Mouse (Mus musculus): ENCODE measurements at regions not wholly inside any gene's neighbourhood (a gene's known extent, or its start where the extent isn't known, plus 50 kb on each side); places are given as distances from the start of the nearest gene placed in this dataset.

GRCm38 (mm10) chr8:90657641-90658051, 159.5 kb downstream of the Gm19935 start:
- Histone ChIP-seq H3K27me3 (ENCODE audit: control insufficient read depth, insufficient read depth, low read length) (no peaks in the 10 kb centered on the region), H3K9me3 (replicated peaks; ENCODE audit: control insufficient read depth, low read length) (peaks cover 4% of the 10 kb centered on the region), H3K36me3 (ENCODE audit: control insufficient read depth, insufficient read depth, low read length) (no peaks in the 10 kb centered on the region), H3K4me1 (ENCODE audit: control insufficient read depth, insufficient read depth, low read length) (no peaks in the 10 kb centered on the region), H3K4me3 (ENCODE audit: low read depth, low read length) (no peak overlapping the region), H3K4me2 (no peak overlapping the region), H3K9ac (ENCODE audit: low read depth, low read length) (no peak overlapping the region), H3K27ac (ENCODE audit: low read depth, low read length) (no peak overlapping the region)
- WGBS (ENCODE audit: insufficient replicate concordance) = 39% methylated on average over 7 of the region's 7 CpGs
- no peak for ATAC-seq (replicated peaks; ENCODE audit: insufficient number of reproducible peaks, low FRiP score, low TSS enrichment)

- no peak overlapping the region for H3K27ac ChIP-seq (ENCODE audit: low read depth, low read length)
- 84% methylated on average over 5 of the region's 5 CpGs for WGBS (ENCODE audit: insufficient replicate concordance)
Measured at GRCm38 (mm10) chr8:90657116-90657515, 160.1 kb downstream of the Gm19935 start.

GRCm38 (mm10) chr8:90656436-90657090, 160.6 kb downstream of the Gm19935 start:
- 79% methylated on average over 5 of the region's 5 CpGs for WGBS (ENCODE audit: insufficient replicate concordance)
- no peak overlapping the region for H3K27ac ChIP-seq (ENCODE audit: low read depth, low read length)
- H3K4me2 ChIP-seq = no peak overlapping the region
- no peak for ATAC-seq (replicated peaks; ENCODE audit: insufficient number of reproducible peaks, low FRiP score, low TSS enrichment)
- no peaks in the 10 kb centered on the region for H3K9me3 ChIP-seq (replicated peaks; ENCODE audit: control insufficient read depth, low read length)
- H3K27me3 ChIP-seq (ENCODE audit: control insufficient read depth, insufficient read depth, low read length) = no peaks in the 10 kb centered on the region
- no peak overlapping the region for H3K4me3 ChIP-seq (ENCODE audit: low read depth, low read length)
- no peaks in the 10 kb centered on the region for H3K36me3 ChIP-seq (ENCODE audit: control insufficient read depth, insufficient read depth, low read length)
- no peak overlapping the region for H3K9ac ChIP-seq (ENCODE audit: low read depth, low read length)
- no peaks in the 10 kb centered on the region for H3K4me1 ChIP-seq (ENCODE audit: control insufficient read depth, insufficient read depth, low read length)

More at GRCm38 (mm10) chr8:90657116-90657515, 160.1 kb downstream of the Gm19935 start:
- H3K36me3 ChIP-seq (ENCODE audit: control insufficient read depth, insufficient read depth, low read length) = no peaks in the 10 kb centered on the region
- H3K4me1 ChIP-seq (ENCODE audit: control insufficient read depth, insufficient read depth, low read length) = no peaks in the 10 kb centered on the region
- ATAC-seq (replicated peaks; ENCODE audit: insufficient number of reproducible peaks, low FRiP score, low TSS enrichment) = no peak
- no peak overlapping the region for H3K9ac ChIP-seq (ENCODE audit: low read depth, low read length)
- H3K9me3 ChIP-seq (replicated peaks; ENCODE audit: control insufficient read depth, low read length) = peaks cover 2% of the 10 kb centered on the region
- H3K4me2 ChIP-seq = no peak overlapping the region
- no peaks in the 10 kb centered on the region for H3K27me3 ChIP-seq (ENCODE audit: control insufficient read depth, insufficient read depth, low read length)
- H3K4me3 ChIP-seq (ENCODE audit: low read depth, low read length) = no peak overlapping the region

- no peaks in the 10 kb centered on the region for H3K9me3 ChIP-seq (replicated peaks; ENCODE audit: control insufficient read depth, low read length)
- WGBS (ENCODE audit: insufficient replicate concordance) = 71% methylated on average over 2 of the region's 2 CpGs
- H3K27me3 ChIP-seq (ENCODE audit: control insufficient read depth, insufficient read depth, low read length) = no peaks in the 10 kb centered on the region
- H3K4me3 ChIP-seq (ENCODE audit: low read depth, low read length) = no peak overlapping the region
- no peak overlapping the region for H3K9ac ChIP-seq (ENCODE audit: low read depth, low read length)
- ATAC-seq (replicated peaks; ENCODE audit: insufficient number of reproducible peaks, low FRiP score, low TSS enrichment) = no peak
- no peaks in the 10 kb centered on the region for H3K36me3 ChIP-seq (ENCODE audit: control insufficient read depth, insufficient read depth, low read length)
- H3K4me2 ChIP-seq = no peak overlapping the region
- H3K27ac ChIP-seq (ENCODE audit: low read depth, low read length) = no peak overlapping the region
- H3K4me1 ChIP-seq (ENCODE audit: control insufficient read depth, insufficient read depth, low read length) = no peaks in the 10 kb centered on the region
Measured at GRCm38 (mm10) chr8:90654786-90655185, 162.4 kb downstream of the Gm19935 start.

GRCm38 (mm10) chr8:90642392-90642791, 174.8 kb downstream of the Gm19935 start:
- H3K4me2 ChIP-seq = no peak overlapping the region
- ATAC-seq (replicated peaks; ENCODE audit: insufficient number of reproducible peaks, low FRiP score, low TSS enrichment) = no peak
- H3K9ac ChIP-seq (ENCODE audit: low read depth, low read length) = no peak overlapping the region
- H3K4me3 ChIP-seq (ENCODE audit: low read depth, low read length) = no peak overlapping the region
- WGBS (ENCODE audit: insufficient replicate concordance) = 52% methylated on average over 6 of the region's 6 CpGs
- no peaks in the 10 kb centered on the region for H3K27me3 ChIP-seq (ENCODE audit: control insufficient read depth, insufficient read depth, low read length)
- no peaks in the 10 kb centered on the region for H3K36me3 ChIP-seq (ENCODE audit: control insufficient read depth, insufficient read depth, low read length)
- H3K27ac ChIP-seq (ENCODE audit: low read depth, low read length) = no peak overlapping the region
- 0 out of 2 replicates have a peak, but pooled peaks cover 2% of the 10 kb centered on the region for H3K9me3 ChIP-seq (replicated peaks; ENCODE audit: control insufficient read depth, low read length)
- H3K4me1 ChIP-seq (ENCODE audit: control insufficient read depth, insufficient read depth, low read length) = no peaks in the 10 kb centered on the region

GRCm38 (mm10) chr8:90636770-90637169, 180.4 kb downstream of the Gm19935 start:
- no peak overlapping the region for H3K9ac ChIP-seq (ENCODE audit: low read depth, low read length)
- no peaks in the 10 kb centered on the region for H3K4me1 ChIP-seq (ENCODE audit: control insufficient read depth, insufficient read depth, low read length)
- H3K9me3 ChIP-seq (replicated peaks; ENCODE audit: control insufficient read depth, low read length) = no peaks in the 10 kb centered on the region
- 80% methylated on average over 7 of the region's 7 CpGs for WGBS (ENCODE audit: insufficient replicate concordance)
- no peak overlapping the region for H3K27ac ChIP-seq (ENCODE audit: low read depth, low read length)
- no peaks in the 10 kb centered on the region for H3K36me3 ChIP-seq (ENCODE audit: control insufficient read depth, insufficient read depth, low read length)
- no peak overlapping the region for H3K4me2 ChIP-seq
- no peak for ATAC-seq (replicated peaks; ENCODE audit: insufficient number of reproducible peaks, low FRiP score, low TSS enrichment)
- no peak overlapping the region for H3K4me3 ChIP-seq (ENCODE audit: low read depth, low read length)
- H3K27me3 ChIP-seq (ENCODE audit: control insufficient read depth, insufficient read depth, low read length) = no peaks in the 10 kb centered on the region

- Histone ChIP-seq H3K27ac (ENCODE audit: low read depth, low read length) (no peak overlapping the region), H3K4me3 (ENCODE audit: low read depth, low read length) (no peak overlapping the region), H3K27me3 (ENCODE audit: control insufficient read depth, insufficient read depth, low read length) (no peaks in the 10 kb centered on the region), H3K4me2 (no peak overlapping the region), H3K9me3 (replicated peaks; ENCODE audit: control insufficient read depth, low read length) (no peaks in the 10 kb centered on the region), H3K4me1 (ENCODE audit: control insufficient read depth, insufficient read depth, low read length) (no peaks in the 10 kb centered on the region), H3K9ac (ENCODE audit: low read depth, low read length) (no peak overlapping the region), H3K36me3 (ENCODE audit: control insufficient read depth, insufficient read depth, low read length) (no peaks in the 10 kb centered on the region)
- ATAC-seq (replicated peaks; ENCODE audit: insufficient number of reproducible peaks, low FRiP score, low TSS enrichment) = no peak
- 59% methylated on average over 7 of the region's 7 CpGs for WGBS (ENCODE audit: insufficient replicate concordance)
Measured at GRCm38 (mm10) chr8:90635766-90636492, 181.3 kb downstream of the Gm19935 start.

- Histone ChIP-seq H3K27ac (ENCODE audit: low read depth, low read length) (no peak overlapping the region), H3K4me2 (no peak overlapping the region), H3K4me3 (ENCODE audit: low read depth, low read length) (no peak overlapping the region), H3K36me3 (ENCODE audit: control insufficient read depth, insufficient read depth, low read length) (no peaks in the 10 kb centered on the region), H3K9ac (ENCODE audit: low read depth, low read length) (no peak overlapping the region), H3K9me3 (replicated peaks; ENCODE audit: control insufficient read depth, low read length) (no peaks in the 10 kb centered on the region), H3K4me1 (ENCODE audit: control insufficient read depth, insufficient read depth, low read length) (no peaks in the 10 kb centered on the region), H3K27me3 (ENCODE audit: control insufficient read depth, insufficient read depth, low read length) (no peaks in the 10 kb centered on the region)
- 64% methylated on average over 1 of the region's 1 CpGs for WGBS (ENCODE audit: insufficient replicate concordance)
- ATAC-seq (replicated peaks; ENCODE audit: insufficient number of reproducible peaks, low FRiP score, low TSS enrichment) = no peak
Measured at GRCm38 (mm10) chr8:90630796-90631195, 186.4 kb downstream of the Gm19935 start.

- WGBS (ENCODE audit: insufficient replicate concordance) = 60% methylated on average over 3 of the region's 3 CpGs
Measured at GRCm38 (mm10) chr8:90608410-90608809, 208.8 kb downstream of the Gm19935 start.

More at GRCm38 (mm10) chr8:90608410-90608809, 208.8 kb downstream of the Gm19935 start:
- H3K4me3 ChIP-seq (ENCODE audit: low read depth, low read length) = no peak overlapping the region
- no peaks in the 10 kb centered on the region for H3K36me3 ChIP-seq (ENCODE audit: control insufficient read depth, insufficient read depth, low read length)
- H3K27ac ChIP-seq (ENCODE audit: low read depth, low read length) = no peak overlapping the region
- no peak for ATAC-seq (replicated peaks; ENCODE audit: insufficient number of reproducible peaks, low FRiP score, low TSS enrichment)
- H3K4me2 ChIP-seq = no peak overlapping the region
- no peaks in the 10 kb centered on the region for H3K27me3 ChIP-seq (ENCODE audit: control insufficient read depth, insufficient read depth, low read length)
- no peak overlapping the region for H3K9ac ChIP-seq (ENCODE audit: low read depth, low read length)
- H3K4me1 ChIP-seq (ENCODE audit: control insufficient read depth, insufficient read depth, low read length) = no peaks in the 10 kb centered on the region
- no peaks in the 10 kb centered on the region for H3K9me3 ChIP-seq (replicated peaks; ENCODE audit: control insufficient read depth, low read length)

All from heart, embryonic 11.5 days (tissue).